In genomic region chr19:6370175-6370574, GRCm38 (mm10) we compare ENCODE assay signal across 23 mouse cellular contexts. TPM values are rescaled to one million over a fixed set of nuclear protein-coding genes. Genes with fewer than 3 reads are reported as not detected.
DNase-seq lines count a peak whose midpoint lies in the region; ATAC-seq and TF ChIP-seq lines count a peak whose summit lies in the region.
"Had no signal": no experiment of that assay in that cellular context is flagged by ENCODE, and none has a peak within 500 bp of the region (broad histone marks: within the 10 kb centered on the region; RNA-seq: fewer than 3 reads in every experiment).

No protein-coding gene starts in this region.

- DNase-seq in gastrocnemius, adult 2 months, result peak; percentile 16
- no peak for DNase-seq in gastrocnemius, postnatal 4 days (ENCODE audit: low spot score in 2 of 2)
- peak; percentile 28 for DNase-seq in telencephalon, adult 2 months (ENCODE audit: low read depth, low spot score)
- no peak for DNase-seq in urinary bladder, adult 2 months (ENCODE audit: low spot score)
- DNase-seq in right cerebral cortex, adult 2 months (ENCODE audit: low spot score in 2 of 2), result no peak
- DNase-seq: adrenal gland, adult 8-10 months; adrenal gland, postnatal 25 days; cerebellum, adult 18-20 months; cerebellum, adult 9-11 months; cerebellum, postnatal 25 days; embryo, embryonic 11 days; gastrocnemius, postnatal 25 days; kidney, adult 11 months had no signal

- ATAC-seq in common myeloid progenitor, adult 5-6 weeks (replicated peaks; ENCODE audit: low read depth, poor library complexity, severe bottlenecking), result peak; percentile 55
- ATAC-seq: activated CD4-positive, CD25-positive, alpha-beta regulatory T cell, adult 4 months; forebrain, embryonic 15.5 days; hindbrain, embryonic 16.5 days; intestine, embryonic 15.5 days had no signal

- peak overlapping the region; percentile 72 for H3K27ac ChIP-seq in gastrocnemius, adult 2 months
- H3K27ac ChIP-seq: embryonic facial prominence, embryonic 10.5 days; embryonic facial prominence, embryonic 13.5 days; forebrain, embryonic 12.5 days; forebrain, embryonic 15.5 days; hindbrain, embryonic 12.5 days; intestine, embryonic 15.5 days had no signal

- intact Hi-C loops in gastrocnemius, adult 2 months (cut with DNase I), result no loop called here

- H3K4me3 ChIP-seq in gastrocnemius, adult 2 months, result peak overlapping the region; percentile 13
- H3K4me3 ChIP-seq: embryonic facial prominence, embryonic 10.5 days; embryonic facial prominence, embryonic 13.5 days; erythroblast, embryonic 14.5 days; forebrain, embryonic 12.5 days; forebrain, embryonic 15.5 days; hindbrain, embryonic 12.5 days; intestine, embryonic 15.5 days had no signal

- TF ChIP-seq CTCF in gastrocnemius, adult 2 months (IDR thresholded peaks at IDR 0.05), result no peak

RNA-seq across cellular contexts. Expression of gene Sf1, which starts 6.7 kb away (rescaled TPM):
- total RNA-seq in gastrocnemius, adult 2 months (2021), result 10 to 100 TPM; 95.2 to 98.6 TPM
- total RNA-seq in gastrocnemius, postnatal 4 days (2021), result 100 to 1,000 TPM; 150 to 183 TPM
- 221 and 258 TPM in 2 replicates for total RNA-seq in common myeloid progenitor, adult 5-6 weeks (2017)
- polyA plus RNA-seq in urinary bladder, adult 2 months (2012; rRNA removed), result 89.7 and 158 TPM in 2 replicates

RNA-seq across cellular contexts. Expression of gene Pygm, which starts 14.0 kb away (rescaled TPM):
- over 10,000 TPM in 1 of 2 experiments, 1,000 to 10,000 TPM in 1; 6,181 to 10,031 TPM for total RNA-seq in gastrocnemius, adult 2 months (2021)
- 1,000 to 10,000 TPM; 2,079 to 2,155 TPM for total RNA-seq in gastrocnemius, postnatal 4 days (2021)
- total RNA-seq in common myeloid progenitor, adult 5-6 weeks (2017), result 0.10 and 0.87 TPM in 2 replicates
- polyA plus RNA-seq in urinary bladder, adult 2 months (2012; rRNA removed), result 34.8 and 47.2 TPM in 2 replicates

RNA-seq across cellular contexts. Expression of gene Rasgrp2, which starts 29.0 kb away (rescaled TPM):
- 10 to 100 TPM; 14.9 to 24.6 TPM for total RNA-seq in gastrocnemius, adult 2 months (2021)
- 10 to 100 TPM; 37.4 to 40.2 TPM for total RNA-seq in gastrocnemius, postnatal 4 days (2021)
- total RNA-seq in common myeloid progenitor, adult 5-6 weeks (2017), result 116 and 137 TPM in 2 replicates
- 106 and 109 TPM in 2 replicates for polyA plus RNA-seq in urinary bladder, adult 2 months (2012; rRNA removed)

RNA-seq across cellular contexts. Expression of gene Map4k2, which starts 29.2 kb away (rescaled TPM):
- 10 to 100 TPM; 13.1 to 14.2 TPM for total RNA-seq in gastrocnemius, adult 2 months (2021)
- total RNA-seq in gastrocnemius, postnatal 4 days (2021), result 10 to 100 TPM; 18.4 to 21.4 TPM
- 18.7 and 46.1 TPM in 2 replicates for total RNA-seq in common myeloid progenitor, adult 5-6 weeks (2017)
- polyA plus RNA-seq in urinary bladder, adult 2 months (2012; rRNA removed), result 63.7 and 88.3 TPM in 2 replicates

RNA-seq across cellular contexts. Expression of gene Men1, which starts 35.4 kb away (rescaled TPM):
- 1 to 10 TPM; 7.0 to 7.8 TPM for total RNA-seq in gastrocnemius, adult 2 months (2021)
- 10 to 100 TPM; 23.6 to 24.5 TPM for total RNA-seq in gastrocnemius, postnatal 4 days (2021)
- 19.2 and 30.8 TPM in 2 replicates for total RNA-seq in common myeloid progenitor, adult 5-6 weeks (2017)
- polyA plus RNA-seq in urinary bladder, adult 2 months (2012; rRNA removed), result 34.3 and 37.7 TPM in 2 replicates

Comparison
In these comparisons a context has a peak if more than half of its experiments do, and no peak if none do; other contexts are left out.
1. DNase-seq: peak in gastrocnemius, adult 2 months (single experiment) and telencephalon, adult 2 months (single experiment); none in gastrocnemius, postnatal 4 days (0 of 2), urinary bladder, adult 2 months (single experiment) and right cerebral cortex, adult 2 months (0 of 2).
2. RNA of gene Pygm, which starts 14.0 kb away (total RNA-seq): 6,181 to 10,031 TPM in gastrocnemius, adult 2 months and 2,079 to 2,155 TPM in gastrocnemius, postnatal 4 days; 0.10 to 0.87 TPM in common myeloid progenitor, adult 5-6 weeks; every median in the first group is over 1,000 times any median in the second.